Mouse (Mus musculus) skeletal muscle tissue, adult 2 months (tissue): ENCODE measurements around the gene Spdef.

Experiments
- DNase-seq: peaks from one replicate; pipeline ENCODE4 v3.0.0-alpha.2; 2012; ENCODE audit warnings: low read depth, low spot score

Gene Spdef

GRCm38 (mm10) chr17:27725011-27725410 is 3.7 kb downstream of the Spdef start:
- no peak for DNase-seq

GRCm38 (mm10) chr17:27724327-27724726 is 4.4 kb downstream of the Spdef start:
- DNase-seq, result no peak

- DNase-seq, result peak; percentile 13
These were observed 7.6 kb downstream of the Spdef start for GRCm38 (mm10) chr17:27721125-27721664.

- DNase-seq, result no peak
These were observed 8.4 kb downstream of the Spdef start for GRCm38 (mm10) chr17:27720326-27720725.

- no peak for DNase-seq
These were observed 9.1 kb downstream of the Spdef start for GRCm38 (mm10) chr17:27719663-27720062.

GRCm38 (mm10) chr17:27718250-27718649 is 10.5 kb downstream of the Spdef start:
- DNase-seq, result no peak

GRCm38 (mm10) chr17:27716804-27717203 is 12.0 kb downstream of the Spdef start:
- DNase-seq, result no peak

GRCm38 (mm10) chr17:27712832-27713231 is 15.9 kb downstream of the Spdef start:
- peak; percentile 11 for DNase-seq

GRCm38 (mm10) chr17:27709650-27710049 is 19.1 kb downstream of the Spdef start:
- DNase-seq, result no peak

- DNase-seq, result peak; percentile 43
These were observed 20.6 kb downstream of the Spdef start for GRCm38 (mm10) chr17:27707954-27708661.

GRCm38 (mm10) chr17:27705661-27706060 is 23.1 kb downstream of the Spdef start:
- DNase-seq, result no peak

GRCm38 (mm10) chr17:27703961-27704621 is 24.7 kb downstream of the Spdef start:
- DNase-seq, result no peak

GRCm38 (mm10) chr17:27702518-27702917 is 26.2 kb downstream of the Spdef start:
- peak; percentile 10 for DNase-seq

GRCm38 (mm10) chr17:27701856-27702255 is 26.9 kb downstream of the Spdef start:
- DNase-seq, result no peak

GRCm38 (mm10) chr17:27700812-27701211 is 27.9 kb downstream of the Spdef start:
- DNase-seq, result no peak

- DNase-seq, result no peak
These were observed 29.0 kb downstream of the Spdef start for GRCm38 (mm10) chr17:27699641-27700244.

- no peak for DNase-seq
These were observed 37.6 kb downstream of the Spdef start for GRCm38 (mm10) chr17:27690993-27691693.

GRCm38 (mm10) chr17:27686395-27686794 is 42.4 kb downstream of the Spdef start:
- DNase-seq, result no peak

GRCm38 (mm10) chr17:27685550-27685913 is 43.2 kb downstream of the Spdef start:
- no peak for DNase-seq

GRCm38 (mm10) chr17:27684886-27685549 is 43.7 kb downstream of the Spdef start:
- DNase-seq, result no peak
